Mouse (Mus musculus) heart, embryonic 14.5 days (tissue): ENCODE measurements around the gene Akap8l. TPM values are rescaled to one million over a fixed set of nuclear protein-coding genes. Genes with fewer than 3 reads are reported as not detected.

Experiments used
- ATAC-seq: fragments of 200-750 bp; cut with Nextera tagmentation; 2 replicates; pipeline ENCODE4 v1.8.0; 2017; ENCODE audit warnings: low read depth, moderate TSS enrichment; ENCODE audit not compliant: insufficient number of reproducible peaks, insufficient read depth, low FRiP score
- H3K27ac ChIP-seq, 2 experiments: fragments of 200-500 bp in 1 of 2; fragments of 300-500 bp in 1 of 2; sonication (generic) in 1 of 2; replicated peaks in 1 of 2; 2 replicates each; pipeline ENCODE4 v1.5.1; 2012 to 2014; ENCODE audit warnings: low read depth in 2 of 2, low read length in 2 of 2, control low read depth in 1 of 2, mild to moderate bottlenecking in 1 of 2, mixed read lengths in 1 of 2; ENCODE audit not compliant: control insufficient read depth in 1 of 2, insufficient read depth in 1 of 2
- H3K27me3 ChIP-seq: fragments of 300-500 bp; sonication (generic); 2 replicates; pipeline ENCODE4 v1.6.1; 2014; ENCODE audit warnings: mild to moderate bottlenecking, low read length, control low read depth; ENCODE audit not compliant: control insufficient read depth, insufficient read depth
- H3K36me3 ChIP-seq: fragments of 300-500 bp; sonication (generic); 2 replicates; pipeline ENCODE4 v1.6.1; 2014; ENCODE audit warnings: mild to moderate bottlenecking, control low read depth, low read length, mixed read lengths; ENCODE audit not compliant: control insufficient read depth, insufficient read depth
- H3K4me1 ChIP-seq, 2 experiments: fragments of 200-500 bp in 1 of 2; fragments of 300-500 bp in 1 of 2; sonication (generic) in 1 of 2; 2 replicates each; pipeline ENCODE4 v1.6.1; 2012 to 2014; ENCODE audit warnings: low read length in 2 of 2, control low read depth in 1 of 2, mixed read lengths in 1 of 2; ENCODE audit not compliant: control insufficient read depth in 2 of 2, insufficient read depth in 2 of 2
- H3K4me2 ChIP-seq: fragments of 300-500 bp; sonication (generic); 2 replicates; pipeline ENCODE4 v1.6.1; 2014; ENCODE audit warnings: mild to moderate bottlenecking, low read length
- H3K4me3 ChIP-seq, 2 experiments: fragments of 200-500 bp in 1 of 2; fragments of 300-500 bp in 1 of 2; sonication (generic) in 1 of 2; 2 replicates each; pipeline ENCODE4 v1.5.1; 2012 to 2014; ENCODE audit warnings: low read length in 2 of 2, mild to moderate bottlenecking in 2 of 2, control low read depth in 1 of 2, low read depth in 1 of 2, moderate library complexity in 1 of 2; ENCODE audit not compliant: control insufficient read depth in 1 of 2, insufficient read depth in 1 of 2
- H3K9ac ChIP-seq: fragments of 300-500 bp; sonication (generic); 2 replicates; pipeline ENCODE4 v1.6.1; 2014; ENCODE audit warnings: mild to moderate bottlenecking, low read length
- H3K9me3 ChIP-seq: fragments of 300-500 bp; sonication (generic); 2 replicates; pipeline ENCODE4 v1.6.1; 2016; ENCODE audit warnings: low read length, control low read depth; ENCODE audit not compliant: control insufficient read depth
- WGBS: fragments of 180-500 bp; shearing (Covaris S2); extraction: QIAGEN DNeasy Blood & Tissue Kit; methylation state at CpG from one replicate; pipeline ENCODE4 v1.1.7; 2014; 5-methylcytosine and 5-hydroxymethylcytosine counted together
- polyA plus RNA-seq: library from polyadenylated mRNA; unstranded; fragments of >200 nt; fragmentation: Nextera tagmentation; extraction: Ambion mirVana; gene quantifications from 2 replicates; pipeline ENCODE4 v1.2.1, GENCODE M21; 2014

Akap8l gene
- polyA plus RNA-seq, result 83.5 and 84.1 TPM in 2 replicates

GRCm38 (mm10) chr17:32350382-32350983 is at the start of gene Akap8l:
Akap8l (minus strand) TSS chr17:32350607.
- H3K4me2 ChIP-seq, result peak within 1 kb of the TSS; percentile 95
- peaks cover 0 to 16% of the 10 kb centered on the region in 2 experiments; a peak in 2 of 4 replicates for H3K4me1 ChIP-seq
- peak within 1 kb of the TSS; percentile 71 to 85 for H3K27ac ChIP-seq
- WGBS, result under 1% methylated on average over 37 of the region's 37 CpGs
- H3K36me3 ChIP-seq, result peaks cover 21% of the 10 kb centered on the region
- peak within 1 kb of the TSS; percentile 66 to 72 for H3K4me3 ChIP-seq
- peak within 1 kb of the TSS; percentile 85 for H3K9ac ChIP-seq
- no peaks in the 10 kb centered on the region for H3K9me3 ChIP-seq
- H3K27me3 ChIP-seq, result no peaks in the 10 kb centered on the region
- peak; percentile 96 for ATAC-seq

GRCm38 (mm10) chr17:32396266-32396665 is 45.9 kb upstream of the Akap8l start:
- H3K4me3 ChIP-seq, result peak overlapping the region; percentile 16 to 32
- 6% methylated on average over 37 of the region's 37 CpGs for WGBS
- H3K27ac ChIP-seq, result no peak overlapping the region
- peak overlapping the region; percentile 21; the same call in 1 of the 2 replicates for H3K9ac ChIP-seq
- peaks cover 74% of the 10 kb centered on the region for H3K27me3 ChIP-seq
- no peaks in the 10 kb centered on the region for H3K36me3 ChIP-seq
- H3K4me1 ChIP-seq, result peaks cover 3 to 11% of the 10 kb centered on the region in 2 experiments; a peak in 3 of 4 replicates
- ATAC-seq, result no peak
- H3K4me2 ChIP-seq, result peak overlapping the region; percentile 68
- H3K9me3 ChIP-seq, result no peaks in the 10 kb centered on the region

DNA sequence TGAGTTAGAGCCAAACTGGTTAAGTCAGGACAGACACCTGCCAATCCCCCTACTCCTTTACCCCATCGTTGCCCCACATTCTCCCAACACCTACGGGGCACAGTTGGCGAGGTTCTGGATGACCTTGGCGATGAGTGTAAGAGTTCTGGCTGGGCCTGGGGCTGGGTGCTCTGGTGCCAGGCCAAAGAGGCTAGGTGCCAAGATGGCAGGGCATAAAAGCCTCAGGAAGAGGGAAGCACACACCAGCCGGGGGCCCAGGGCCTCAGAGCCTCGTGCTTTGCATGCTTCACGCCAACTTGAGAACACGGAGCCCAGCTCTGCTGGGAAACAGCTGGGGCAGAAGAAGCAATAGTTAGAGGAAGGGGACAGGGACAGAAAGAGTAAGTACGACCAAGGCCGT is 43.5 kb upstream of the Akap8l start:
- H3K27ac ChIP-seq, result no peak overlapping the region
- H3K4me2 ChIP-seq, result no peak overlapping the region
- no peaks in the 10 kb centered on the region for H3K9me3 ChIP-seq
- no peak overlapping the region for H3K9ac ChIP-seq
- ATAC-seq, result no peak
- no peak overlapping the region for H3K4me3 ChIP-seq
- WGBS, result 85% methylated on average over 10 of the region's 10 CpGs
- no peaks in the 10 kb centered on the region for H3K36me3 ChIP-seq
- H3K27me3 ChIP-seq, result peaks cover 68% of the 10 kb centered on the region
- peaks cover 6 to 11% of the 10 kb centered on the region in 2 experiments; a peak in 3 of 4 replicates for H3K4me1 ChIP-seq

GRCm38 (mm10) chr17:32389101-32389659 is 38.8 kb upstream of the Akap8l start, which contains the start of gene Wiz:
Wiz (minus strand) TSS chr17:32389439.
- Histone ChIP-seq H3K36me3 (peaks cover 13% of the 10 kb centered on the region; the same call in 1 of the 2 replicates), H3K4me1 (peaks cover 11 to 15% of the 10 kb centered on the region in 2 experiments), H3K27ac (peak within 1 kb of the TSS; percentile 69 to 77), H3K9ac (peak within 1 kb of the TSS; percentile 92), H3K27me3 (peaks cover 21% of the 10 kb centered on the region), H3K4me3 (peak within 1 kb of the TSS; percentile 79 to 83), H3K4me2 (peak within 1 kb of the TSS; percentile 99), H3K9me3 (no peaks in the 10 kb centered on the region)
- 0% methylated on average over 28 of the region's 44 CpGs for WGBS
- peak; percentile 85 for ATAC-seq

- Histone ChIP-seq H3K9ac (peak overlapping the region; percentile 92), H3K4me2 (peak overlapping the region; percentile 99), H3K9me3 (no peaks in the 10 kb centered on the region), H3K27me3 (peaks cover 15% of the 10 kb centered on the region), H3K27ac (peak overlapping the region in 1 of 2 experiments; percentile 77; a peak in 3 of 4 replicates), H3K4me3 (peak overlapping the region; percentile 79 to 83), H3K4me1 (peaks cover 17 to 21% of the 10 kb centered on the region in 2 experiments), H3K36me3 (peaks cover 17% of the 10 kb centered on the region; the same call in 1 of the 2 replicates)
- 1% methylated on average over 33 of the region's 39 CpGs for WGBS
- peak; percentile 24; the same call in 1 of the 2 replicates for ATAC-seq
Observed at GRCm38 (mm10) chr17:32388370-32389100, 38.1 kb upstream of the Akap8l start.

GRCm38 (mm10) chr17:32387986-32388369 is 37.6 kb upstream of the Akap8l start:
- peak overlapping the region; percentile 79 to 83 for H3K4me3 ChIP-seq
- ATAC-seq, result no peak
- no peak overlapping the region for H3K27ac ChIP-seq
- peak overlapping the region; percentile 99 for H3K4me2 ChIP-seq
- H3K27me3 ChIP-seq, result peaks cover 9% of the 10 kb centered on the region
- H3K9ac ChIP-seq, result peak overlapping the region; percentile 92; the same call in 1 of the 2 replicates
- no peaks in the 10 kb centered on the region for H3K9me3 ChIP-seq
- WGBS, result 42% methylated on average over 7 of the region's 7 CpGs
- H3K36me3 ChIP-seq, result peaks cover 20% of the 10 kb centered on the region
- peaks cover 23 to 27% of the 10 kb centered on the region in 2 experiments for H3K4me1 ChIP-seq

DNA sequence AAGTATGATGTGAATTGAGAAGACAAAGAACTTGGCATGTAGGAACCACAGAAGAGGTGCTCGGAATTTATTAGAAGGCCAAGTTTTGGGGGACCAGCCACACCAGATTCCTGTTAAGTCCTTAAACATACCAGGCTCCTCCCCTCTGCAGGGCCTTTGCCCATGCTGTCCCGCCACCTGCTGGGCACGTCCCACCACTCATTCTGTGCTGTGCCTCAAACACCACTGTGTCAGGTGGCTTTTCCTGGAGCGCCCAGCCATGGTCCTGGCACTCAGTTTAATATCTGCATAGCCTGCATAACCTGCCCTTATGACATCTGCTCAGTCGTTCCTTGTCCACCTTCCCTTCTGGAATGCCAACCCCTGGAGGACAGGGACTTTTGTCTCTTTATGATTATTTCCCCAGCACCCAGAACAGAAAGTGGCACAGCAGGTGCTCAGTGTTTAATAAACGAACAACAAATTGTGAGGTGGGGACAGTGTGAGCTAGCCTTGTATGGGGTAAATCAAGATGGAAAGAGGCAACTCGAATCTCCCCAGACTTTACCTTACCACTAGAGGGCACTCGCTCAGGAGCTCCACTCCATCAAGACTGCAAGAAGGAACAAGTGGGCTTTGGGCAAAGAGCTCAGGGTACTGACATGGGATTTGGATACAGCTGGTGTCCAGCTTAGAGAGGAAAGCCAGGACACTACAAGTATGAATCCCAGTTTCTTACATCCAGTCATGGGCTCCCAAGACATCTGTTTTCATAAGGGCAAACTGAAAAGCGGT is 36.4 kb upstream of the Akap8l start:
- no peak overlapping the region for H3K27ac ChIP-seq

More for the DNA sequence above, 36.4 kb upstream of the Akap8l start:
- H3K4me3 ChIP-seq, result no peak overlapping the region
- H3K27me3 ChIP-seq, result peaks cover 4% of the 10 kb centered on the region
- ATAC-seq, result no peak
- peaks cover 21 to 25% of the 10 kb centered on the region in 2 experiments for H3K4me1 ChIP-seq
- no peak overlapping the region for H3K9ac ChIP-seq
- H3K36me3 ChIP-seq, result peaks cover 23% of the 10 kb centered on the region
- 61% methylated on average over 9 of the region's 9 CpGs for WGBS
- H3K4me2 ChIP-seq, result no peak overlapping the region
- H3K9me3 ChIP-seq, result no peaks in the 10 kb centered on the region
